Mouse (Mus musculus) spleen, adult 2 months (tissue): ENCODE measurements around the gene Sncg.

Source experiments
- CTCF ChIP-seq: fragments of 200-500 bp; IDR thresholded peaks from 2 replicates; pipeline ENCODE4 v1.5.1; 2011; ENCODE audit warnings: mild to moderate bottlenecking, inconsistent platforms; ENCODE audit not compliant: insufficient read depth, insufficient read length, insufficient replicate concordance; ENCODE audit errors: extremely low read depth
- POLR2A ChIP-seq: fragments of 200-500 bp; IDR thresholded peaks from 2 replicates; pipeline ENCODE4 v1.6.1; 2011; ENCODE audit warnings: low read depth, low read length, inconsistent platforms

GRCm38 (mm10) chr14:34355301-34355700, 19.3 kb downstream of the Sncg start, which contains the start of gene Fam25c:
- TF ChIP-seq POLR2A = no peak
- no peak for TF ChIP-seq CTCF
